Mouse (Mus musculus): ENCODE measurements around the gene Ngef.

The Ngef gene

DNA sequence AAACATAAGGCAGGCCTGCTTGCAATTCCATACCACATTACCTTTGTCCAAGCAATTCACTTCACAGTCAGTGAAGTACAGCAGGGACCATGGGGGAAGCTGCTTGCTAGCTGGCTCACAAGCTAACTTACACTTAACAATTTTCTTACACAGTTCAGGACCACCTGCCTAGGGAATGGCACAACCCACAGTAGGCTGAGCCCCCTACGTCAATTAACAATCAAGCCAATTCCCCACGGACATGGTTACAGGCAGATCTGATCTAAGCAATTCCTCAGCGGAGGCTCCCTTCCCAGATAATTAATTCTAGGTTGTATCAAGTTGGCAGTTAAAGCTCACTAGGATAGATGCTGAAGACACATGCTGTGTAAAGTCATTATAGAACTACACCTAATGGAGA is 10.7 kb downstream of the Ngef start:
- no peak for DNase-seq

DNA sequence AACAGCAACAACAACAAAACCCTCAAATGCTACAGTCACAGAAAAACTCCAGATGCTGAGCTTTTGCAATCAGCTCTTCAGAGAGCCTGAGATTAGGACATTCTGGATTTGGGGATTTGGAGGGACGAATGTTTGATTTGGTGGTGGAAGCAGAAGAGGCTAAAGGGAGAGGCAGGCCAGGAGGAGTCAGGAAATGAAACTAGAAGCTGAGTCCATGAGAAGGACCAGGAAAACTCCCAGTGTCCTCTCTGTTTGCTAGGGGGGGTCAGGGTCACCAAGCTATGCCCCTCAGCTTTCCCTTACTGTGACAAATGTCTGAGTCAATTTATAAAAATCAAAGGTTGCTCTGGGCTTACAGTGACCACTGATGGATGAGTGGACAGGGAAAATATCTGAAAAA is 20.1 kb downstream of the Ngef start:
- no peak for DNase-seq

DNA sequence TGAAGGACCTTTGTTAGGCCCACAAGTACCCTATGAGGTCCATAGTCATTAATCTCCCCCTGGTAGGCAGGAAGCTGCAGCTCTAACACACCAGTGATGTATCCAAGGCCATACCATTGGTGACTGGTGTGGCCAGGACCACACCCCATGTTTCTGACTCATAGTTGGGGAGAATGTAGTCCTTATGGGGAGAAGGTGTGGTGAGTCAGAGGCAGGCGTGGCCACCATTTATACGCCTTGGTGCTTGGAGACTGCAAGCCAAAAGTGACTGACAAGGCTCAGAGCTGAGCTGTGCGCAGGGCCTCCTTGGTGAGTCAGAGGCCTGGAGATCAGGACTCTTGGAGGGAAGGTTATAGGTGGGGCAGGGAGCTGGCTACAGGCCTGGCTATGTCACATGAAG is 22.7 kb downstream of the Ngef start:
- no peak for DNase-seq

DNA sequence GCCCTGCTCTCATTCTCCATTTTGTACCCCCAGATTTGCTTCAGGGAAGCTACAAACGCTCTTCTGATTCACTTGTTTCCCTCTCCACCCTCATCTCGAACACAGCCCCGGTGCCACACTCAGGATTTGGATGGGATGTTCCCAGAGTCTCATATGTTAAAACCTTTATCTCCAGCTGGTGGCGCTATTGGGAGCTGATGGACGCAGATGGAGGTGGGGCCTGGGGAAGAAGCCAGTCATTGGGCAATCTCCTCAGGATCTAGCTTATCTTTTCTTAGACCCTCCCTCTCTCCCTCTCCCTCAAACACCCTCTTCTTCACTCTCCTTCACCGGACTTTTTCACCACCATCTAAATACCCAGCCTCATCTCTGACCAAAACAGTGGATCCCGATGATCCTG is 32.1 kb downstream of the Ngef start:
- DNase-seq, result peak; percentile 7 to 18

DNA sequence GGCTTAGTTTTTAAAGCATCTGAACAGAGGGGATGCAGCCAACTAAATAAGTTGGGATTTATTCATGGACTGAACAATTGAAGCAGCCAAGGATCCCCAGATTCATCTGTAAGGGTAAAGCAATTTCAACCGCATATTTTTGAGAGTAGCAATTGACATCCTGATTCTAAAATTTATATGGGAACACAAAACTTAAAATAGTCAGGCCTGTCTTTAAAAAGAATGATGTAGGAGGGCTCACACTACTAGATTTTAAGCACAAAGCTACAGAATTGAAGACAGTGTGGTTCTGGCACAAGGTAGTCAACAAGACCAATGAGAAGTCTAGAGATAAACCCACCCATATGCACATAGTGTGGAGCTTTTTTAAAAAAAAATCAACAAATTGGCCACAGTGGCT is 36.7 kb downstream of the Ngef start:
- no peak for DNase-seq

DNA sequence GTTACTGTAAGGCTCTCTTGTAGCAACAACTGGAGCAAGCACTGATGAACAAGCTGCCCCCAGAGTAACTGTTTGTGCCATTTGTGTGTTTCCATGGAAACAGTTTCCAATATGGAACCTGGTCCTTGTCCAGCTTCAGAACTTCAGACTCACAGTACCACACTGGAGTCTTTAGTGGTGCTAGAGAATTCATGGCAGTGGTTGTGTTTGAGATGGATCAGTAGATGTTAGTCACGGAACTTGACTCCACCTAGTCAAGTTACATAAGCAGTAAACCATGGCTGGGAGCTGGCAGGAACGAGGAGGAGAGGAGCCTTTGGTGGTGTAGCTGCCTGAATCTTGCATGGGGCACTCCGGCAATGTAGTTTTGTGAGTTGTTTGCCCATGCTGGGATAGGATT is 39.6 kb downstream of the Ngef start:
- DNase-seq, result no peak

DNA sequence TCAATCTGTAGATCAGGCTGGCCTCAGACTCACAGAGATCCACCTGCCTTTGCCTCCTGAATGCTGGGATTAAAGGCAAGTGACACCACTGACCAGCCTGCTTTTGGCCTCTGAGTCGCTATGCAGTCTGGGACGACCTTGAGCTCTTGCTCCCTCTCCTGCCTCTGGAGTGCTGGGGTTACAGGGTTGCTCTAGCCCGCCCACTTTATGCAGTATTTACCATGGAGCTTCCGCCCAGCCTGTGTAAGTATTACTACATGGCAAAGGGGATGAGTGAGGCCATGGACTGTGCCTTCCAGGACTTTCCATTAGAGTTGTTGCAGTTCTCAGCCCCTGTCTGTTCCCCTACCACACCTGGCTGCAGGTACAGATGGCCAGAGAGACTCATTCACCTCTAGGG is 41.3 kb downstream of the Ngef start:
- DNase-seq, result no peak

DNA sequence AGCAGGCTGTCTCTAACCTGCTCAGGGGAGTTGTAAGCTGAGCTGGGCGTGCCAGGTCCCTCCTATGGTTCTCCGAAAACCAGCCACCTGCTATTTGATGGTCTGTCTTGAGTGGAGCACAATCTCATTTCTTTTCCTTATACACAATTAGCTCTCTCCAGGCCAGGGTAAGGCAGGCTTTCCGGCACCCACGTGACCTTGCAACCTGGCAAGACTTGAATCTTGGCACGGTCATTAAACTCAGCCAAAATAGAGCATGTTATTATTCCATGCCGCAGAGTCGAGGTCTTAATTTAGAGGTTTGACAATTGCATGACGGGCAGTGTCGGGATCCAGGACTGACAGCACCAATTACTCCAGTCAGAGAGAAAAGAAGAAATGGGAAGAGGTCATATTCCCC is 46.5 kb downstream of the Ngef start:
- peak; percentile 46 for DNase-seq

DNA sequence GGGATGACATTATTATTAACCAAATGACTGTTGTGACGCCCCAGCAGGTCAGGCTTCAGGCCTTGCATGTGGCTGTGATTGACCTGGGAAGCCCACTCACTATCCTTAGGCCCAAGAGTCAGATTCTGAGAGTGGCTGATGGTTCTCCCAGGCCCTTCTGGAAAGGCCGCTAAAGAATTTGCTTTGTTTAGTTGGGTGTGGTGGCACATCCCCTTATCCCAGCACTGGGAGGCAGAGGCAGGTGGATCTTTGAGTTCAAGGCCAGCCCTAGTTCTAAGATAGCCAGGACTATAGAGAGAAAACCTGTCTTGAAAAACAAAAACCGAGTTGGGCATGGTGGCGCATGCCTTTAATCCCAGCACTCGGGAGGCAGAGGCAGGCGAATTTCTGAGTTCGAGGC is 48.6 kb downstream of the Ngef start:
- no peak for DNase-seq

DNA sequence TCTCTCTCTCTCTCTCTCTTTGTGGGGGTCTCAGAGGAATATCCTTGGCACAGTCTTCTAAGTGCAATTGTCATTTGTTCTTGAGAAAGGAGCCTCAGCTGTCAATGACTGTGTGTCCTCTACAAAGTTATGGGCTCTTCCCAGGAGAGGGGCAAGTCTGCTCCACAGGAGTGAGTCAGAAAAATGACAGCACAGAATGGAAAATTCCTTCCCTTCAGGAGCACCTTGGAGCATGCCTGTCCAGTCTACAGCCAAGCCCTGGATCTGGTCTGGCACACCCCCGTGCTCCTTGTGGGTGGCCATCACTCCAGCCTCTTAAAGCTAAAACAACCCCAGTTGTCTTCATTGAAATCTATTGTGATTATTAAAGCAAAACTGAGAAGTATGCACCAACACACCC is 52.1 kb downstream of the Ngef start:
- DNase-seq, result peak in 1 of 2 experiments; percentile 16

DNA sequence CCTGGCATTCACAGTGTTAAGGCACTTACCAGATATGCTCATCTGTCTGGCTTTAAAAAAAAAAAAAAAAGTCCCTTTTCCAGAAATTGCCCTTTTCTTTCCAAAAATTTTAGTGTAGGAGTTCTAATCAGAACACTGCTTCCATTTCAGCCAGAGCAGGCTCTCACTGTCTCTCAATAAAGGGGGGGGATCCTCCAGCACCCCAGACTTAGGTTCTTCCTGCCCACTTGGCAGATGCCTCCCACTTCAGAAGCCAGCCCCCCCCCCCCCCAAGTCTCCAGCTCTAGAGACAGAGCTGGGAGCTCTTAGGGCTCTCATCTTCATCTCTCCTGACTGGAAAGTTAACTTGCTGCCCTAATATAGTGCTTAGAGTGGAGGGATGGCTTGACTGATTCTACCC is 53.2 kb downstream of the Ngef start:
- no peak for DNase-seq

DNA sequence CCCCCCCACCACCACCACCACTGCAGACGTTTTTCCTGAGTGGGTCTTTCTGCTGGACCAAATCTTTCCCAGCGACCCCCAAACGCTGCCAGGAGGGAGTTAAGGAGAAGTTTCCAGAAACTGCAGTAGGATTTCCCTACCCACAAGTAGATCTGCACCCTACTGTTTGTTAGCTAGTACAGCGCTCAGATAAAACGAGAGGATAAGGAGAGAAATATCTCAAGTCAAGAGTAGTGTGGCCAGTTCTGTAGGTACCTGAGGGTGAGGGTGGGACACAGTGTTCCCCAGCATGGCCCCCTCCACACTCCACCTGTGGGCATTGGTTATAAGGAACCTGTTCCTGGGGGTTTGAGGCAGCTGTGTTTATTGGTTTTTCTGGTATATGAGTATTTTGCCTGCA is 62.8 kb downstream of the Ngef start:
- no peak for DNase-seq

DNA sequence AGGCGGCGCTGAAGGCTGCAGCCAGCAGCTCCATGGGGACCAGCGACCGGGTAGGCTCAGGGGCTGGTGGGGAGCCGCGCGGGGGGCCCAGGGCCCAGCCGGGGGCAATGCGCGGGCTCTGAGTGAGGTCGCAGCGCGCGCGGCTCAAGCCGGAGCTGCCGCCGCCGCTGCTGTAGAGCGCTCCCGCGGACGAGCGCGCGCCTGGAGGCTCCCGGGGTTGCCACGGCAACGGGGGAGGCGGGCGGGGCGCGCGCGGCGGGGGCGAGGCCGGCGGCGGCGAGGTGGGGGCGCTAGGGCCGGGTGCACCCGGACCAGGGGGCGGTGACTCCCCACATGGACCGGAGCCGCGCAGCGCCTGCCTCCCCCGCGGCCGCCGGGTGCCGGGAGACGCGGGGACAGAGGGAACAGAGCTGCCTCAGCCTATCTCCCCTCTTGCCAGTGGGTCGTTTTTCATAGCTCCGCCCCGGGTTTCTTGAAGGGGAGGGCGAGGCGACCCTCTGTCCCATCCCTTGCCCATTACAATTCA is 63.4 kb downstream of the Ngef start:
- DNase-seq, result peak; percentile 37 to 65

DNA sequence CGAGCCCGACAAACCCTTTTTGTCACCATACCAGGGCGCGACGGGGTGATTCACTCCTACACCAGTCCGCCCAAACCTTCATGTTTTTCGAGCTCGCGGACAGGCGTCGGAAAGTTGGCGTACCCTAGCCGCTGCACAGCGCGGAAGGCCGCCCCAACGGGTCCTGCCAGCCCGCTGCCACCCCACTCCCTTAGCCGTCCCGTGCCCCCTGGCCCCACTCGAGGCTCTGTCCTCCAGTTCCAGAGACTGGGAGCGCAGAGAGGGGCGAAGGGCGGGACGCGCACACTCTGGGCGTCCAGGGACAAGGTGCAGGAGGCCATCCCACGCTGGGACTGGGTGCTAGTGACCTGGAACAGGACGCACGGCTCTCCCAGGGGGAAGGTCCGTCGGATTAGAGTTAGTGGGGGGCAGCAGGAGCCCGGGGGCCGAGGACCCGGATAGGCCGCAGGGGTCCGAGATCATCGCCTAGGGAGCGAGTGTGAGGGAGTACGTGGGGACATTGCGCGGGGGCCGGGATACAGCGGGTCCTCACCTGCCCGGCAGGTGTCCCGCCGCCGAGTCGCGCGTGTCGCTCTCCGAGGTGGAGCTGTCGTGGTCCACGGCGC is 64.0 kb downstream of the Ngef start, which contains the start of gene Neu2:
TSS of gene Neu2 (plus strand) at position 329 of the 605 bp plus-strand sequence.
- DNase-seq, result peak; percentile 12 to 21

DNA sequence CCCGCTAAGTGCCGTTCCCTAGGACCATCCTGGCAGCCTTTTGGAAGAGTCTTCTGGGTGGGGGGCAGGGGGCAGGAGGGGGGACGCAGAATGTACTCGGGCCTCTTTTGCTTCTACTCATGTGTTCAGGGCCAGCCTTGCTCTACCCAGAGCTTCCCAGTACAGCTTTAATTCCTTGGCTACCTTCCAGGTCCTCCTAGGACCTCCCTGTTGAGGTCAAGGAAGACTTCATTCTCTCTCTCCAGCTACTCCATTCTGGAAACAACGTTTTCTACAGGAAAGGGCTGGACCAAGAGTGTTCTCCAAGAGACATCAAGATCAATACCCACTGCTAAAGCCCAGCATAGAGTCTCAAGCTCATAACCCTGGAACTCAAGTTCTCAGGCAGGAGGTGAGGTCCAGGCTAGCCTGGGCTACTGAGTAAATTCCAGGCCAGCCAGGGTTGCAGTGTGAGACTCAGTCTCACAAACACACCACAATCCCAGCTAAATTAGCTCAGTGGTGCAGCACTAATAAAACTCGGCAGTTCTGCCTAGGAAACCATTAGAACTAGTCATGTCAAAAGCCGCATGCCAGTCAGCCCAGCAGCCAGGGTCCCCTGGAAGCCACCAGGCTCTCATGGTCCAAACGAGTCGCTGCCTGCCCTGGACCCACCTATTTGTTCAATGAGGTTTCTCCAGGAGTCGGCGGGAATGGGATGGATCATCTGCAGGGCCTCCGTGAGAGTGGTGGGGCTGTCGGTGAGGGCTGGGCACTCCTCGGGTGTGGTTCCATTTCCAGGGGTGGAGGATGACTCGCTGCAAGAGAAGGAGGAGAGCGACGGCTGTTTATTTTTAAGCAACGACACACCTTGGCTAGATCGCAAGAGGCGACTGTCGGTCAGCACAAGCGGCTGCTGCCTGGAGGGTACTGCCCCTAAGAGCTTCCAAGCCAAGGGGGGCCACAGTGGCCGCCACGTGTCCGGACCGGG is 64.8 kb downstream of the Ngef start:
- DNase-seq, result no peak

DNA sequence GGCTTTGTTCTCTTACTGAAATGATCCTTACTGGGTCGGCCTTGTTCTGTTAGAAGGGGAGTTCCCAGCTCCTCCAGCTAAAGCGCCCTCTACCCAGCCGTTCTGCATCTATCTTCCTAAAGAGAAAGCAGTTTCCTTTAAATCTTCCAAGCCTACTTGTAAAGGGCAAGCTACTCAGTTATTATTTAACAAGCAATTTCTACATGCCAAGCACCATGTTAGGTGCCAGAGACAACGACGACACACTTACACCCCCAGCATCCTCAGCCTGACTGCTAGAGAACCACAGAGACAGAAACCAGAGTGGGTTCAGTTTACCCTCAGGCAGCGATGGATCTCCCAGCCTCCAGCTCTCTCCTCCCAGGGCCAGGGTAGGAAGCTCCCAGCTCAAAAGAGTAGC is 65.8 kb downstream of the Ngef start:
- no peak for DNase-seq

DNA sequence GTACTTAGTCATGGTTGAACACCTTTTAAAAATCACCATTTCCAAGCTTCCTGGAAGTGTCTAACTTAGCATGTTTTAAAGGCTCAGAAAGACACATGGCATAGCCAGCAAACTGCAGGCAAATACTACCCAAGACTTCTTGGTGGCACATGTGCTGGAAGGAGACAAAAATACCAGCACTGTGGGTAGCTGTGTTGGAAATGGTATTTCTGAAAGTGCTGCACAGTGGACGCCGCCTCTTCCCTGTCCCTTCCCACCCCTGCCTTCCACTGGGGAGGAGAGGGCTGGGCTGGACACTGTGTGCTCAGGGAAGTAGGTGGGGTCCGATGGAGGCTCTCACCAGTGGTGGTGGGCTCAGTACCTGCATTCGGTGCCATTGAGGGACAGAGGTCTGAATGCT is 68.1 kb downstream of the Ngef start:
- DNase-seq, result no peak

DNA sequence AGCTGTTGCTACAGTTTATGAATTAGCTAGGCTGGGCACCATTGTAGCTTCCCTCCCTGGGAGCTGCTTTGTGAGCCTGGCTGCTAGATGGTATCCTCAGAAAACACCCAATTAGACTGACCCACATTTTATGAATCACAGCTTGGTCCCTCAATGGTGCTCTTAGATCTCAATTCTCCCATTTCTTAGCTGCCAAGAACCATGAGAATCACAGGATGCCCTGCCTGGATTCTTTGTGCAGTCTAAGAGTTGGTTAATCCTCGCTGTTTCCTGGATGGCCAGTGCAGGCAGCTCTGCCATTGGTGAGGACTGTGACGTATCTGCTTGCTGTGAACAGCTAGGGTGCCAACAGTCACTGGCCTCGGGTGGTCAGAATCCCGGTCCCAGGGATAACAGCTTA is 80.1 kb downstream of the Ngef start:
- no peak for DNase-seq

DNA sequence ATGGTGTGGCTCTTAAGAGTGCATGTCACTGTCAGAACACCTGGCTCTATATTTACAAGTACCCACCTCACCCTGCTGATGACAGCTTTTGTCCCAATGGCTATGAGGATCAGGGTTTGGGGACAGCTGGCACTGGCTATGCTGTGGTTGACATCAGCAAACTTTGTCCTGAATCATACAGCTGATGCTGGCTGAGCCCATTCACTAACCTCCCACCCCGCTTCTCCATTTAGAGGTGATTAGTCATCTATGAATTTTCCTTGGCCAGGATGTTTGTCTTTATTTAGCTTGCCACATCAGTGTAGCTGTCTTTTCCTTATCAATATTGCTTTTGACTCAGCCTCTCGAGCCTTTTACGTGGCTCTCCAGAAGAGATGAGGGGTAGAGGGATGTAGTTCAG is 81.4 kb downstream of the Ngef start:
- DNase-seq, result no peak

DNA sequence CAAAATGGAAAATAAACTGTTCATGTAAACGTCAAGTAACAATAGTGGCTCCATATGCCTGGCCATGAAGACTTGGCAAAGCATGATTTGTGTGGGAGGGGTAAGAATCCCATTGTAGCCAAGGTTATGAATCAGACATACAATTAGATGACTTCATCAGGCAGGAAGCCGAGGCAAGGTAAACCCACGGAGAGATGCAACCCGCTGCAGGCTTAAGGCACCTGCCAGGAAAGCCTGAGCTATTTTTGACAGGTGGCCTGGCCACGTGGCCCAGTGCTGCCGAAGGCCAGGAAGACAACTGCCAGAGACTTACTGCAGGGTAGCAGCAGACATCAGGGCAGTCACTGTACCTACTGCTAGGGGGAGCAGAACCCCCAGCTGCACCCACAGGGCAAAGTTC is 87.3 kb downstream of the Ngef start:
- DNase-seq, result peak; percentile 91

DNA sequence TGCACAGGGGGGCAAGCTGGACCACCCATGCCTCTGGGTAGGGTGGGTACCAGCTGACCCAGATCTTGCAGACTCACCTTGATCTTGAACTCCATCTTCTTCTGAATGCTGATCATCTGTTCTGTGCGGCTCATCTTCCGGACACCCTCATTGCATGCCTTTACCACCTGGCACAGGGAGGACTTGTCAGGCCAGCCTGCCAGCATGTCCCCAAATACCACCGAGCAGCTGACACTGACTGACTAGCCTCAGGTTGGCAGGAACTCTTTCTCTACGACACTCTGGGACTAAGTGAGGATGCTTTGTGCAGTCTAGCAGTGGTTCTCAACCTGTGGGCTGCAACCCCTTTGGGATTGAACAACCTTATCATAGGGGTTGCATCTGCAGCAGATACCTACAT is 91.1 kb downstream of the Ngef start:
- DNase-seq, result peak; percentile 60 to 62

DNA sequence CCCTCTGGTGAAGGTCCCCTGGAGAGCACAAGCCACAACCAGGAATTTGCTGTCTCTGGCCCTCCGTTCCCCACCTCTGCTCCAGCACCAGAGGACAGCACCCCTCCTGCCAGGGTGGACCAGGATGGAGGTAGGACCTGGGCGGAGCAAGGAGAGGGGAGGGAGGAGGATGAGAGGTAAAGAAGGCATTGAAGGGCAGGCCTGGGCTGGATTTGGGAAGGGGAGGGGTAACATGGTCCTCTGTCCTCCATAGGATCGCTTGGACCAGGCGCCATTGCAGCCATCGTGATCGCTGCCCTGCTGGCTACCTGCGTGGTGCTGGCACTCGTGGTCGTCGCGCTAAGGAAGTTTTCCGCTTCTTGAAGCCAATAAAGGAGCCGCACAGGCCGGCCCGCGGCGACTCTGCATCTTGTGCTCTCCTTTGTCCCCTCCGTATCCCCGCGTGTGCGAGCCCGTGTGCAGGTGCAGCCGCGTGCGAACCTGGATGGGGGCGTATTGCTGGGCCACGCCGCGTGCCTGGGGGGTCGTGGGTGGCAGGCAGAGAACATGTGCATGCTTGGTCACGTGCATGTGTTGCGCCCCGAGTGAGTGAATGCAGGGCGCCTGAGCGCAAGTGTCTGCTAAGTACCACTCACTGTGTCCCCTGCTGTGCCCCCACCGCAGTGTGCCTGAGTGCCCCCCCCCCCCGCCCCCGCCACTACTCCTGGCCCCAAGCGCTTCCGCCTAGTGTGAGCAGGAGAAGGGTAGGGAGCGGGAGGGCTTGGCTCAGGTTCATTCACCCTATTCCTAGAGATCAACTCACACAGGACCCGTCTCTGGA is 98.4 kb downstream of the Ngef start:
- DNase-seq, result no peak

DNA sequence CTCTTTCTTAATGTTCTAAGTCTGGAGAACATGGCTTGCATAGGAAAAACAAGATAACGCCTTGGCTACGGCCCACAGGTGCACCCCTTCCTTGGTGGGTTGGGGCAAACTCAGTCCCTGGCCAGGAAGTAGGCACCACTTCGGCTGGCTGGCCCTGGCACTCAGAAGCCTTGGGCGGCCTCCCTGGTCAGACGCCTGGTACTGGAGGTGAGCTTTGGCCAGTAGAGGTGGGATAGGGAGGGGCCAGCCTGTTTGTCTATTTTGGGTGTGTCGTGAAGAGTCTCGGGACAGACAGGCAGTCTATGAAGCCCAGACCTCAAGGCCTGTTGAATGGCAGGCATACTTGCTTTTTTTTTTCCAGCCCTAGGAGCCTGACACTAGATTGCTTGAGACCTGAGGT is 101.1 kb downstream of the Ngef start:
- peak; percentile 37 to 39 for DNase-seq

Data from cerebellum, postnatal 36 days (tissue).